In genomic region chr2:180889921-180890280, GRCm38 (mm10) we compare ENCODE assay signal across 15 mouse cellular contexts. TPM values are rescaled to one million over a fixed set of nuclear protein-coding genes. Genes with fewer than 3 reads are reported as not detected.
DNase-seq lines count a peak whose midpoint lies in the region; ATAC-seq and TF ChIP-seq lines count a peak whose summit lies in the region.
"Had no signal": no experiment of that assay in that cellular context is flagged by ENCODE, and none has a peak within 500 bp of the region (broad histone marks: within the 10 kb centered on the region; RNA-seq: fewer than 3 reads in every experiment).

No protein-coding gene starts in this region.

- no peaks in the 10 kb centered on the region for H3K9me3 ChIP-seq in ES-Bruce4 (replicated peaks; ENCODE audit: control insufficient read depth, insufficient read depth, low read length, poor library complexity, severe bottlenecking)
- no peaks in the 10 kb centered on the region for H3K9me3 ChIP-seq in forebrain, embryonic 13.5 days (replicated peaks)
- no peaks in the 10 kb centered on the region for H3K9me3 ChIP-seq in hindbrain, embryonic 16.5 days (ENCODE audit: control insufficient read depth, low read length)
- H3K9me3 ChIP-seq: limb, embryonic 15.5 days had no signal

- no peak overlapping the region for H3K27ac ChIP-seq in ES-Bruce4 (ENCODE audit: insufficient read depth, low read length)
- H3K27ac ChIP-seq in forebrain, embryonic 13.5 days = peak overlapping the region; percentile 99
- peak overlapping the region; percentile 98 for H3K27ac ChIP-seq in hindbrain, embryonic 16.5 days (ENCODE audit: low read depth, low read length)
- H3K27ac ChIP-seq: limb, embryonic 15.5 days had no signal

- TF ChIP-seq CTCF in ES-Bruce4 (IDR thresholded peaks at IDR 0.05; ENCODE audit: low read depth, low read length) = no peak

- 14% methylated on average over 4 of the region's 4 CpGs for WGBS in forebrain, embryonic 13.5 days
- WGBS in hindbrain, embryonic 16.5 days = 20% methylated on average over 4 of the region's 4 CpGs

- H3K4me3 ChIP-seq in ES-Bruce4 (ENCODE audit: low read depth, low read length) = no peak overlapping the region
- peak overlapping the region; percentile 85 for H3K4me3 ChIP-seq in forebrain, embryonic 13.5 days
- H3K4me3 ChIP-seq in hindbrain, embryonic 16.5 days (ENCODE audit: low read length) = no peak overlapping the region; the same call in 1 of the 2 replicates
- H3K4me3 ChIP-seq: limb, embryonic 15.5 days had no signal

- no peak overlapping the region for H3K9ac ChIP-seq in ES-Bruce4 (ENCODE audit: low read depth, poor library complexity, severe bottlenecking)
- peak overlapping the region; percentile 69 for H3K9ac ChIP-seq in forebrain, embryonic 13.5 days
- peak overlapping the region; percentile 51; the same call in 1 of the 2 replicates for H3K9ac ChIP-seq in hindbrain, embryonic 16.5 days (ENCODE audit: low read depth, low read length)
- H3K9ac ChIP-seq: limb, embryonic 15.5 days had no signal

- no peak for TF ChIP-seq POLR2A in ES-Bruce4 (IDR thresholded peaks at IDR 0.05; ENCODE audit: insufficient read depth, low read length)

- peaks cover 5% of the 10 kb centered on the region for H3K4me1 ChIP-seq in ES-Bruce4 (ENCODE audit: control insufficient read depth, insufficient read depth, low read length)
- peaks cover 81% of the 10 kb centered on the region for H3K4me1 ChIP-seq in forebrain, embryonic 13.5 days
- peaks cover 15% of the 10 kb centered on the region for H3K4me1 ChIP-seq in hindbrain, embryonic 16.5 days (ENCODE audit: control insufficient read depth, insufficient read depth, low read depth, low read length)

- H3K27me3 ChIP-seq in ES-Bruce4 (ENCODE audit: control insufficient read depth, insufficient read depth, low read length, poor library complexity, severe bottlenecking) = peaks cover 20% of the 10 kb centered on the region
- H3K27me3 ChIP-seq in forebrain, embryonic 13.5 days = peaks cover 26% of the 10 kb centered on the region
- 0 out of 2 replicates have a peak, but pooled peaks cover 4% of the 10 kb centered on the region for H3K27me3 ChIP-seq in hindbrain, embryonic 16.5 days (replicated peaks; ENCODE audit: control insufficient read depth, insufficient read depth, low read length)

- peak overlapping the region; percentile 77 for H3K4me2 ChIP-seq in forebrain, embryonic 13.5 days
- peak overlapping the region; percentile 61 for H3K4me2 ChIP-seq in hindbrain, embryonic 16.5 days (ENCODE audit: low read length)
- H3K4me2 ChIP-seq: limb, embryonic 15.5 days had no signal

- 0 out of 2 replicates have a peak, but pooled peaks have one; percentile 23 for TF ChIP-seq EP300 in ES-Bruce4 (IDR thresholded peaks at IDR 0.05; ENCODE audit: insufficient read depth, low read depth, low read length)

- H3K36me3 ChIP-seq in ES-Bruce4 (ENCODE audit: control insufficient read depth, insufficient read depth, low read length, poor library complexity, severe bottlenecking) = no peaks in the 10 kb centered on the region
- 0 out of 2 replicates have a peak, but pooled peaks cover 2% of the 10 kb centered on the region for H3K36me3 ChIP-seq in forebrain, embryonic 13.5 days (ENCODE audit: poor library complexity, severe bottlenecking)
- no peaks in the 10 kb centered on the region for H3K36me3 ChIP-seq in hindbrain, embryonic 16.5 days (ENCODE audit: control insufficient read depth, insufficient read depth, low read length)
- H3K36me3 ChIP-seq: limb, embryonic 15.5 days had no signal

- no peak for ATAC-seq in forebrain, embryonic 13.5 days
- ATAC-seq in hindbrain, embryonic 16.5 days = no peak
- ATAC-seq in megakaryocyte progenitor cell, adult 5-6 weeks (replicated peaks; ENCODE audit: poor library complexity) = no peak
- ATAC-seq: intestine, postnatal 0 days had no signal

- DNase-seq in neural tube, embryonic 10.5 days (ENCODE audit: extremely low spot score, low spot score) = peak; percentile 44
- no peak for DNase-seq in urinary bladder, postnatal 10 days (ENCODE audit: low spot score)
- no peak for DNase-seq in kidney, postnatal 36 days

RNA-seq across cellular contexts. Expression of gene Ythdf1, which starts 30.8 kb away (rescaled TPM):
- polyA plus RNA-seq in ES-Bruce4 (2011; ENCODE audit: insufficient read depth, insufficient read length, low read depth, missing spikeins) = 103 and 112 TPM in 2 replicates
- polyA plus RNA-seq in forebrain, embryonic 13.5 days (2015; fragmentation: Nextera tagmentation; extraction: Ambion mirVana) = 25.3 and 33.1 TPM in 2 replicates
- 12.0 and 33.7 TPM in 2 replicates for polyA plus RNA-seq in hindbrain, embryonic 16.5 days (2015; fragmentation: Nextera tagmentation; extraction: Ambion mirVana)
- 69.2 and 75.6 TPM in 2 replicates for total RNA-seq in megakaryocyte progenitor cell, adult 5-6 weeks (2015)
- 27.0 and 32.9 TPM in 2 replicates for total RNA-seq in megakaryocyte progenitor cell, adult 5-6 weeks (2017)

RNA-seq across cellular contexts. Expression of gene Birc7, which starts 38.9 kb away (rescaled TPM):
- polyA plus RNA-seq in ES-Bruce4 (2011; ENCODE audit: insufficient read depth, insufficient read length, low read depth, missing spikeins) = 0.56 and 0.85 TPM in 2 replicates
- polyA plus RNA-seq in forebrain, embryonic 13.5 days (2015; fragmentation: Nextera tagmentation; extraction: Ambion mirVana) = 0.14 and 0.25 TPM in 2 replicates
- 0.13 and 0.26 TPM in 2 replicates for polyA plus RNA-seq in hindbrain, embryonic 16.5 days (2015; fragmentation: Nextera tagmentation; extraction: Ambion mirVana)
- total RNA-seq in megakaryocyte progenitor cell, adult 5-6 weeks (2015) = not detected in 2 replicates
- not detected in 2 replicates for total RNA-seq in megakaryocyte progenitor cell, adult 5-6 weeks (2017)
- total RNA-seq: adrenal gland, adult 18-20 months; left cerebral cortex, adult 8-10 months had no signal
- polyA plus RNA-seq: embryonic facial prominence, embryonic 14.5 days; intestine, postnatal 0 days; limb, embryonic 15.5 days; lung, embryonic 16.5 days; spleen, adult 2 months; testis, adult 2 months had no signal
